Mouse (Mus musculus) left cerebral cortex, adult 8-10 months (tissue): ENCODE measurements around the gene S100a2. TPM values are rescaled to one million over a fixed set of nuclear protein-coding genes. Genes with fewer than 3 reads are reported as not detected.

Experiments
- DNase-seq, 2 experiments: peaks; one replicate each; pipeline ENCODE4 v3.0.0; 2022; ENCODE audit warnings: low spot score in 2 of 2
- total RNA-seq, 4 experiments: library from RNA; stranded (reverse); gene quantifications; 2 replicates each; pipeline ENCODE4 v1.2.4; 2022

S100a2 gene
- total RNA-seq, 4 experiments from 2014 or later, result not detected

- no peak for DNase-seq
Measured at GRCm38 (mm10) chr3:90614611-90615251, 24.7 kb downstream of the S100a2 start.

DNA sequence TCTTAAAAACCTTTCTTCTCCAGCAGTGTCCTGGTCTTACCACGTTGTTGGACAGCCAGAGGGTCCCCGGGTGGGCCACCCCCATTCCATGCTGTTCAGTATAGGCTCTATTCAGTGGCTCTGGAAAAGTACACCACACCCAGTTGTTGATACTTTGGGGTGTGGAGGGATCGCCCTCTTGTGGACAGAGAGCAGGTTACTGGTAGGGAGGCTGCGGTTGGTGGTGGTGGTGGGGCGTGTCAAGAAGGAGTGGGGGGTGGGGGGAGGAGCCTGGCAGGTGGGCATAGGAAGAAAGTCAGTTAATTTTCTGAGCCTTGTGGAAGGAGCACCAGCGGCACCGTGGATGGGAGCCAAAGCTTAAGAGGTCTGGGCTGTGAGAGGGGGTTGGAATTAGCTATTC, 25.4 kb downstream of the S100a2 start:
- peak in 1 of 2 experiments; percentile 55 for DNase-seq

- DNase-seq, result no peak
Measured at GRCm38 (mm10) chr3:90615911-90616310, 25.9 kb downstream of the S100a2 start.

DNA sequence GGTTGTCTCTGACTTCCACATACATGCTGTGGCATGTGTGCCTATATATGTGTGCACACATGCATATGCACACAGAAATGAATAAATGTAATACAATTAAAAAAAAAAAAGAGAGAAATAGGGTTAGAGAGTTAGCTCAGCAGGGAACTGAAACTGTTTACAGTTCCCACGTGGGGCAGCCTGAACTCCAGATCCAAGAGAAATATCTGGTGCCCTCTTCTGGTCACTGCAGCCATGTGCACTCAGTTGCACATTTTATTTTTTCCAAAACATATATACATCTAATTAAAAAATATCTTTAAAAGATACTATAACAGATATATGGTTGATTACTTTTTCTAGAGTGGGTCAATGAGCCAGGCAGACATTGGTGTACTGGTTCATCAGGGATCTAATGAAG, 27.5 kb downstream of the S100a2 start:
- no peak for DNase-seq

GRCm38 (mm10) chr3:90621552-90621951, 31.5 kb downstream of the S100a2 start:
- DNase-seq, result no peak

- DNase-seq, result no peak
Measured at GRCm38 (mm10) chr3:90623435-90624071, 33.5 kb downstream of the S100a2 start.

DNA sequence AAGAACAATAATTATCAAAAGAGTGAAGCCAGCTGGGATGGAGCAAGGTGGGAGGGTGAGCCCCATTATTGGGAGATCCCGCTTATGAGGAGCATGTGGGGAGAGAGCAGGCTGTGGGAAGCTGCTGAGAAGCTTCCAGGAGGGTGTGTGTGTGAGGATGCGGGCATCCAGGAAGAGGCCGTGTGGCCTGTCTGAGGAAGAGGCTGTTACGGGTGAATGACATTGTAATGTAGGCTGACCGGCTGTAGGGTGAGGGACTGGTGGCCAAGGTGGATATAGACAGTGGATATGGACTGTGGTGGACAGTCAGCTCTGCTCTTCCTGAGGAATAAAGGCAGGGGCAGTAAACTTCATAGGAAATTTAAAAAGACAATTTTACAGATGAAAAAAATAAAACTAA, 35.4 kb downstream of the S100a2 start:
- DNase-seq, result no peak

- DNase-seq, result no peak
Measured at GRCm38 (mm10) chr3:90626266-90627021, 36.4 kb downstream of the S100a2 start.

- DNase-seq, result no peak
Measured at GRCm38 (mm10) chr3:90627366-90627765, 37.3 kb downstream of the S100a2 start.

DNA sequence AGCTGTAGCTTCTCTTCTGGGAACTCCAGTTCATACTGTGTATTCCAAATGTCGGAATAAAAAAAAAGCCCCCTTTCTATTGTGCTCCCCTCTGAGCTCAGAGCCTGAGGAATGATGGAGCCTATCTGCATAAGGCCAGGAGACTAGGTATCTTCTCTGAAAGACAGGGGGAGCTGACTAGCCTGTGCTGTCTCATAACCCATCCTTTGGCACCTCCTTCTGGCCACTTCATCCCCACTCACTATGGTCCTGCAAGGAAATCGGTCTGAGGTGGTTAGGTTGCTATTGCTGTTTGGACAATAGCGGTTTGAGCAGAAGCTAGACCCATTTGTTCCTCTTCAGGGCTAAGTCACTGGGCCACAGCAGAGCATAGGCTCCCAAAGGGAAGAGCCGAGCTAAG, 37.8 kb downstream of the S100a2 start:
- DNase-seq, result no peak

GRCm38 (mm10) chr3:90629298-90629697, 39.3 kb downstream of the S100a2 start:
- no peak for DNase-seq

- DNase-seq, result no peak
Measured at GRCm38 (mm10) chr3:90631984-90632383, 41.9 kb downstream of the S100a2 start.

GRCm38 (mm10) chr3:90638511-90639275, 48.6 kb downstream of the S100a2 start:
- DNase-seq, result no peak

- DNase-seq, result no peak
Measured at GRCm38 (mm10) chr3:90639511-90640154, 49.6 kb downstream of the S100a2 start.

GRCm38 (mm10) chr3:90640981-90641380, 50.9 kb downstream of the S100a2 start:
- no peak for DNase-seq

Other genes starting within 250 kb of the S100a2 start
- 1 to 10 TPM; 5.7 to 7.9 (median 7.4) TPM for gene Slc27a3, start 200.3 kb upstream of the S100a2 start, total RNA-seq
- gene Ints3, start 156.6 kb upstream of the S100a2 start, total RNA-seq, result 10 to 100 TPM; 55.1 to 59.9 (median 59.0) TPM
- 1 to 10 TPM; 4.2 to 6.0 (median 5.0) TPM for gene Npr1, start 124.4 kb upstream of the S100a2 start, total RNA-seq
- gene Ilf2, start 114.1 kb upstream of the S100a2 start, total RNA-seq, result 10 to 100 TPM; 84.9 to 98.9 (median 93.3) TPM
- gene Snapin, start 99.2 kb upstream of the S100a2 start, total RNA-seq, result 10 to 100 TPM; 62.4 to 74.7 (median 67.1) TPM
- 100 to 1,000 TPM; 162 to 170 (median 167) TPM for gene Chtop, start 80.7 kb upstream of the S100a2 start, total RNA-seq
- gene S100a1, start 75.9 kb upstream of the S100a2 start, total RNA-seq, result 100 to 1,000 TPM; 122 to 162 (median 132) TPM
- 10 to 100 TPM; 17.1 to 26.1 (median 20.5) TPM for gene S100a13, start 75.8 kb upstream of the S100a2 start, total RNA-seq
- gene S100a14, start 63.4 kb upstream of the S100a2 start, total RNA-seq, result under 1 TPM in 1 of 4 experiments, not detected in 3; 0.63 TPM
- gene S100a16, start 53.0 kb upstream of the S100a2 start, total RNA-seq, result 100 to 1,000 TPM in 2 of 4 experiments, 10 to 100 TPM in 2; 85.4 to 115 (median 102) TPM
- 1 to 10 TPM in 3 of 4 experiments, under 1 TPM in 1; 0.74 to 1.9 (median 1.5) TPM for gene S100a3, start 29.7 kb upstream of the S100a2 start, total RNA-seq
- not detected for gene Gm42674, start 11.7 kb downstream of the S100a2 start, total RNA-seq
- gene S100a4, start 13.5 kb downstream of the S100a2 start, total RNA-seq, result 1 to 10 TPM; 2.5 to 5.5 (median 4.9) TPM
- gene S100a5, start 18.3 kb downstream of the S100a2 start, total RNA-seq, result 1 to 10 TPM in 1 of 4 experiments, not detected in 3; 1.1 TPM
- 10 to 100 TPM; 24.1 to 52.2 (median 38.7) TPM for gene S100a6, start 22.6 kb downstream of the S100a2 start, total RNA-seq
- gene S100a7a, start 63.8 kb downstream of the S100a2 start, total RNA-seq, result 1 to 10 TPM in 2 of 4 experiments, under 1 TPM in 2; 0.38 to 1.1 (median 0.91) TPM
- gene S100a8, start 78.7 kb downstream of the S100a2 start, total RNA-seq, result 1 to 10 TPM in 1 of 4 experiments, not detected in 3; 1.7 TPM
- not detected for gene S100a9, start 105.5 kb downstream of the S100a2 start, total RNA-seq
- gene Pglyrp4, start 136.7 kb downstream of the S100a2 start, total RNA-seq, result not detected
- not detected for gene Gm5849, start 187.6 kb downstream of the S100a2 start, total RNA-seq